ENCODE assay signal across 18 mouse cellular contexts in genomic region chr6:127875883-127876282, GRCm38 (mm10). TPM values are rescaled to one million over a fixed set of nuclear protein-coding genes. Genes with fewer than 3 reads are reported as not detected.
A peak's percentile ranks its signal among the peaks of the same experiment; 100 is the strongest.
DNase-seq lines count a peak whose midpoint lies in the region; ATAC-seq lines count a peak whose summit lies in the region.
"Had no signal": no experiment of that assay in that cellular context is flagged by ENCODE, and none has a peak within 500 bp of the region (broad histone marks: within the 10 kb centered on the region; RNA-seq: fewer than 3 reads in every experiment).

No protein-coding gene starts in this region.

- 72% methylated on average over 11 of the region's 11 CpGs for WGBS in midbrain, embryonic 10.5 days
- WGBS in midbrain, embryonic 16.5 days = 80% methylated on average over 11 of the region's 11 CpGs
- 33% methylated on average over 11 of the region's 11 CpGs for WGBS in embryonic facial prominence, embryonic 15.5 days

- DNase-seq in midbrain, embryonic 10.5 days (ENCODE audit: low spot score) = no peak
- peak; percentile 42 for DNase-seq in gastrocnemius, postnatal 36 days
- DNase-seq in thymus, postnatal 0 days (ENCODE audit: low spot score) = no peak
- no peak for DNase-seq in kidney, postnatal 4 days
- no peak for DNase-seq in left cerebral cortex, postnatal 36 days (ENCODE audit: low spot score in 2 of 2)
- DNase-seq: cerebellum, adult 9-11 months; lung, adult 2 months; midbrain, embryonic 14.5 days; spleen, adult 18-20 months; thymus, postnatal 14 days had no signal

- H3K27ac ChIP-seq in midbrain, embryonic 10.5 days (replicated peaks) = peak overlapping the region; percentile 52; the same call in 1 of the 2 replicates
- no peak overlapping the region for H3K27ac ChIP-seq in midbrain, embryonic 16.5 days (ENCODE audit: low read length)
- H3K27ac ChIP-seq in embryonic facial prominence, embryonic 15.5 days (replicated peaks) = peak overlapping the region; percentile 73

- no peak overlapping the region for H3K9ac ChIP-seq in midbrain, embryonic 16.5 days (ENCODE audit: low read depth, low read length)
- H3K9ac ChIP-seq in embryonic facial prominence, embryonic 15.5 days = no peak overlapping the region

- no peak overlapping the region for H3K4me2 ChIP-seq in midbrain, embryonic 16.5 days (ENCODE audit: low read length)
- peak overlapping the region; percentile 31 for H3K4me2 ChIP-seq in embryonic facial prominence, embryonic 15.5 days (replicated peaks)
- H3K4me2 ChIP-seq: liver, embryonic 11.5 days had no signal

- ATAC-seq in midbrain, embryonic 16.5 days = no peak
- ATAC-seq in embryonic facial prominence, embryonic 15.5 days (ENCODE audit: insufficient number of reproducible peaks, low FRiP score, low TSS enrichment, low read depth) = no peak; the same call in 1 of the 2 replicates
- ATAC-seq: forebrain, embryonic 16.5 days; hindbrain, embryonic 16.5 days; intestine, postnatal 0 days had no signal

- intact Hi-C loops in gastrocnemius, postnatal 36 days (cut with DNase I) = no loop called here
- intact Hi-C loops in left cerebral cortex, postnatal 36 days (cut with DNase I) = no loop called here

- no peaks in the 10 kb centered on the region for H3K27me3 ChIP-seq in midbrain, embryonic 10.5 days (ENCODE audit: low read depth, poor library complexity, severe bottlenecking)
- no peaks in the 10 kb centered on the region for H3K27me3 ChIP-seq in midbrain, embryonic 16.5 days (ENCODE audit: control insufficient read depth, insufficient read depth, low read depth, low read length)
- no peaks in the 10 kb centered on the region for H3K27me3 ChIP-seq in embryonic facial prominence, embryonic 15.5 days

- H3K36me3 ChIP-seq in midbrain, embryonic 10.5 days = no peaks in the 10 kb centered on the region
- H3K36me3 ChIP-seq in midbrain, embryonic 16.5 days (ENCODE audit: control insufficient read depth, insufficient read depth, low read length) = no peaks in the 10 kb centered on the region
- no peaks in the 10 kb centered on the region for H3K36me3 ChIP-seq in embryonic facial prominence, embryonic 15.5 days
- H3K36me3 ChIP-seq: heart, embryonic 10.5 days had no signal

- peaks cover 6% of the 10 kb centered on the region; the same call in 1 of the 2 replicates for H3K4me1 ChIP-seq in midbrain, embryonic 10.5 days
- no peaks in the 10 kb centered on the region for H3K4me1 ChIP-seq in midbrain, embryonic 16.5 days (ENCODE audit: control insufficient read depth, insufficient read depth, low read length)
- H3K4me1 ChIP-seq in embryonic facial prominence, embryonic 15.5 days = peaks cover 54% of the 10 kb centered on the region

- H3K9me3 ChIP-seq in midbrain, embryonic 10.5 days (replicated peaks) = peaks cover 10% of the 10 kb centered on the region
- H3K9me3 ChIP-seq in midbrain, embryonic 16.5 days (replicated peaks; ENCODE audit: control insufficient read depth, low read length, poor library complexity, severe bottlenecking) = 0 out of 2 replicates have a peak, but pooled peaks cover 3% of the 10 kb centered on the region
- H3K9me3 ChIP-seq in embryonic facial prominence, embryonic 15.5 days (replicated peaks) = no peaks in the 10 kb centered on the region
- H3K9me3 ChIP-seq: heart, embryonic 10.5 days had no signal

- H3K4me3 ChIP-seq in midbrain, embryonic 10.5 days = no peak overlapping the region
- H3K4me3 ChIP-seq in midbrain, embryonic 16.5 days (ENCODE audit: low read depth, low read length) = no peak overlapping the region
- no peak overlapping the region for H3K4me3 ChIP-seq in embryonic facial prominence, embryonic 15.5 days (replicated peaks)
- H3K4me3 ChIP-seq: heart, embryonic 10.5 days had no signal

RNA-seq across cellular contexts. Expression of gene Tspan11, which starts 11.5 kb away (rescaled TPM):
- polyA plus RNA-seq in midbrain, embryonic 10.5 days (2016; fragmentation: Nextera tagmentation; extraction: Ambion mirVana) = 4.7 and 9.1 TPM in 2 replicates
- 5.5 and 5.7 TPM in 2 replicates for polyA plus RNA-seq in midbrain, embryonic 16.5 days (2015; fragmentation: Nextera tagmentation; extraction: Ambion mirVana)
- polyA plus RNA-seq in embryonic facial prominence, embryonic 15.5 days (2015; fragmentation: Nextera tagmentation; extraction: Ambion mirVana) = 29.6 and 37.8 TPM in 2 replicates
- total RNA-seq in gastrocnemius, postnatal 36 days (2021) = 1 to 10 TPM in 1 of 2 experiments, under 1 TPM in 1; 0.77 to 2.8 TPM
- polyA plus RNA-seq in thymus, postnatal 0 days (2015; fragmentation: Nextera tagmentation; extraction: Ambion mirVana) = 0.62 and 1.3 TPM in 2 replicates
- 1 to 10 TPM; 6.2 to 7.9 TPM for total RNA-seq in left cerebral cortex, postnatal 36 days (2021)
- total RNA-seq: megakaryocyte progenitor cell, adult 5-6 weeks had no signal

Comparison
In these comparisons a context has a peak if more than half of its experiments do, and no peak if none do; other contexts are left out.
1. DNase-seq: peak in gastrocnemius, postnatal 36 days (2 of 2); none in midbrain, embryonic 10.5 days (single experiment), thymus, postnatal 0 days (single experiment), kidney, postnatal 4 days (0 of 2) and left cerebral cortex, postnatal 36 days (0 of 2).